Mouse (Mus musculus) intestine, postnatal 0 days (tissue): ENCODE data around the gene Setd7. TPM values are rescaled to one million over a fixed set of nuclear protein-coding genes. Genes with fewer than 3 reads are reported as not detected.

Experiments
- ATAC-seq: fragments of 200-750 bp; cut with Nextera tagmentation; 2 replicates; pipeline ENCODE4 v1.8.0; 2017; ENCODE audit warnings: mild to moderate bottlenecking, moderate TSS enrichment, moderate library complexity
- H3K27ac ChIP-seq: fragments of 300-500 bp; sonication (generic); 2 replicates; pipeline ENCODE4 v1.5.1; 2014; ENCODE audit warnings: mild to moderate bottlenecking, low read depth, low read length, moderate library complexity
- H3K27me3 ChIP-seq: fragments of 300-500 bp; sonication (generic); replicated peaks from 2 replicates; pipeline ENCODE4 v1.6.1; 2014; ENCODE audit warnings: low read length, mixed read lengths; ENCODE audit not compliant: control insufficient read depth, insufficient read depth
- H3K36me3 ChIP-seq: fragments of 300-500 bp; sonication (generic); 2 replicates; pipeline ENCODE4 v1.6.1; 2014; ENCODE audit warnings: mild to moderate bottlenecking, moderate library complexity; ENCODE audit not compliant: control insufficient read depth, insufficient read depth
- H3K4me1 ChIP-seq: fragments of 300-500 bp; sonication (generic); replicated peaks from 2 replicates; pipeline ENCODE4 v1.6.1; 2014; ENCODE audit warnings: antibody characterized with exemption, low read length, mixed read lengths; ENCODE audit not compliant: control insufficient read depth, insufficient read depth
- H3K4me2 ChIP-seq: fragments of 300-500 bp; sonication (generic); replicated peaks from 2 replicates; pipeline ENCODE4 v1.6.1; 2014; ENCODE audit warnings: low read depth, mild to moderate bottlenecking, moderate library complexity
- H3K4me3 ChIP-seq: fragments of 300-500 bp; sonication (generic); 2 replicates; pipeline ENCODE4 v1.5.1; 2014; ENCODE audit warnings: low read depth, low read length
- H3K9ac ChIP-seq: fragments of 300-500 bp; sonication (generic); 2 replicates; pipeline ENCODE4 v1.6.1; 2014; ENCODE audit warnings: mild to moderate bottlenecking, low read depth, low read length
- H3K9me3 ChIP-seq: fragments of 300-500 bp; sonication (generic); 2 replicates; pipeline ENCODE4 v1.6.1; 2016; ENCODE audit warnings: mixed run types; ENCODE audit not compliant: control insufficient read depth
- CTCF ChIP-seq: sonication (generic); IDR thresholded peaks from 2 replicates; pipeline ENCODE4 v1.5.1; 2016; ENCODE audit warnings: low read depth, mild to moderate bottlenecking, control low read depth, antibody characterized with exemption, moderate library complexity
- WGBS: fragments of 180-500 bp; shearing (Covaris S2); extraction: QIAGEN DNeasy Blood & Tissue Kit; methylation state at CpG from one replicate; pipeline ENCODE4 v1.1.7; 2014; 5-methylcytosine and 5-hydroxymethylcytosine counted together
- polyA plus RNA-seq: library from polyadenylated mRNA; unstranded; fragments of >200 nt; fragmentation: Nextera tagmentation; extraction: Ambion mirVana; gene quantifications from 2 replicates; pipeline ENCODE4 v1.2.1, GENCODE M21; 2015

Gene Setd7
- polyA plus RNA-seq, 1 experiment from 2014 or later = 1.6 TPM

GRCm38 (mm10) chr3:51505465-51505864 lies 55.2 kb downstream of the Setd7 start:
- no peaks in the 10 kb centered on the region for H3K9me3 ChIP-seq
- 70% methylated on average over 19 of the region's 19 CpGs for WGBS

DNA sequence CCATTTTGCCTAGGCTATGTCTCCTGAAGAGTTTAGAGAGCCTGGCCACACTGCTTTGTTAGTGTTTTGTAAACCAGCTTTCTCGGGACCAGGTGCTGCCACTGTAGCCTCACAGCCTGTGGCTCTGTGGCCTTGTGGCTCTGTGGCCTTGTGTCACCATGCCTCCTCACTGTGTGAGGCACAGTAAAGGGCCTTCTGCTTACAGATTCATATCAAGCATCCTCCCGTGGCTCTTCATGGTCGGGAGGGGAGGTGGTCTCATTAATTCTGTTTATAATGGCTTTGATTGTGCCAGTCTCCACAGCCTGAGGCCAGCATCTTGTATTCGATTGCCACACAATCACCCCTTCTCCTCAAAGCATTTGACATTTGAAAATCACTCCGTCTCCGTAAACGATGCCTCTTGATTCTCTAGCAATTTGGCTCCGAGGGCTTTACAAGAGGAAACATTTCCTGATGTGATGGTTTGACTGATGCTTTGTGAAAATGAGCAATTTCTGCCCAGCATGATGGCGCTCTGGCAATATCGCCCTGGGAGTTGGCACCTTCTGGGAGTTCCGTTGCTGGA lies 56.2 kb downstream of the Setd7 start:
- H3K4me2 ChIP-seq = no peak overlapping the region
- H3K36me3 ChIP-seq = no peaks in the 10 kb centered on the region
- H3K4me1 ChIP-seq = no peaks in the 10 kb centered on the region
- no peaks in the 10 kb centered on the region for H3K27me3 ChIP-seq
- no peak for ATAC-seq
- WGBS = 84% methylated on average over 11 of the region's 11 CpGs
- H3K9ac ChIP-seq = no peak overlapping the region
- no peak for TF ChIP-seq CTCF
- H3K9me3 ChIP-seq = no peaks in the 10 kb centered on the region
- no peak overlapping the region for H3K4me3 ChIP-seq
- no peak overlapping the region for H3K27ac ChIP-seq

More at GRCm38 (mm10) chr3:51505465-51505864, 55.2 kb downstream of the Setd7 start:
- no peaks in the 10 kb centered on the region for H3K27me3 ChIP-seq
- H3K9ac ChIP-seq = no peak overlapping the region
- no peaks in the 10 kb centered on the region for H3K4me1 ChIP-seq
- no peak for ATAC-seq
- no peak overlapping the region for H3K4me3 ChIP-seq
- TF ChIP-seq CTCF = no peak
- H3K36me3 ChIP-seq = no peaks in the 10 kb centered on the region
- no peak overlapping the region for H3K27ac ChIP-seq
- no peak overlapping the region for H3K4me2 ChIP-seq

- TF ChIP-seq CTCF = no peak
- H3K9me3 ChIP-seq = no peaks in the 10 kb centered on the region
- 82% methylated on average over 4 of the region's 4 CpGs for WGBS
These were observed 60.8 kb downstream of the Setd7 start for GRCm38 (mm10) chr3:51499876-51500275.

GRCm38 (mm10) chr3:51498659-51499058 lies 62.0 kb downstream of the Setd7 start:
- H3K9me3 ChIP-seq = no peaks in the 10 kb centered on the region
- no peak for ATAC-seq
- no peaks in the 10 kb centered on the region for H3K27me3 ChIP-seq
- no peak overlapping the region for H3K9ac ChIP-seq
- 65% methylated on average over 5 of the region's 5 CpGs for WGBS
- no peak overlapping the region for H3K4me2 ChIP-seq
- no peak for TF ChIP-seq CTCF
- peaks cover 9% of the 10 kb centered on the region for H3K36me3 ChIP-seq
- no peak overlapping the region for H3K4me3 ChIP-seq
- H3K27ac ChIP-seq = no peak overlapping the region
- no peaks in the 10 kb centered on the region for H3K4me1 ChIP-seq

More at GRCm38 (mm10) chr3:51499876-51500275, 60.8 kb downstream of the Setd7 start:
- H3K4me3 ChIP-seq = no peak overlapping the region
- no peak overlapping the region for H3K9ac ChIP-seq
- ATAC-seq = no peak
- H3K36me3 ChIP-seq = 0 out of 2 replicates have a peak, but pooled peaks cover 3% of the 10 kb centered on the region
- H3K4me1 ChIP-seq = no peaks in the 10 kb centered on the region
- H3K27ac ChIP-seq = no peak overlapping the region
- H3K4me2 ChIP-seq = no peak overlapping the region
- H3K27me3 ChIP-seq = no peaks in the 10 kb centered on the region

GRCm38 (mm10) chr3:51497978-51498377 lies 62.7 kb downstream of the Setd7 start:
- no peak for TF ChIP-seq CTCF
- ATAC-seq = no peak
- Histone ChIP-seq H3K27ac (no peak overlapping the region), H3K4me2 (no peak overlapping the region), H3K4me1 (no peaks in the 10 kb centered on the region), H3K9me3 (no peaks in the 10 kb centered on the region), H3K36me3 (peaks cover 16% of the 10 kb centered on the region), H3K4me3 (no peak overlapping the region), H3K27me3 (no peaks in the 10 kb centered on the region), H3K9ac (no peak overlapping the region)
- WGBS = 94% methylated on average over 1 of the region's 1 CpGs

- H3K9ac ChIP-seq = no peak overlapping the region
- no peak overlapping the region for H3K27ac ChIP-seq
- ATAC-seq = no peak
- peaks cover 16% of the 10 kb centered on the region for H3K36me3 ChIP-seq
- WGBS = 92% methylated on average over 9 of the region's 9 CpGs
- H3K4me3 ChIP-seq = no peak overlapping the region
- no peaks in the 10 kb centered on the region for H3K27me3 ChIP-seq
- no peaks in the 10 kb centered on the region for H3K4me1 ChIP-seq
- H3K4me2 ChIP-seq = no peak overlapping the region
- H3K9me3 ChIP-seq = no peaks in the 10 kb centered on the region
- TF ChIP-seq CTCF = no peak
These were observed 65.0 kb downstream of the Setd7 start for GRCm38 (mm10) chr3:51495646-51496045.
